Mouse (Mus musculus): ENCODE results near the gene Gm9945. TPM values are rescaled to one million over a fixed set of nuclear protein-coding genes. Genes with fewer than 3 reads are reported as not detected.
A peak's percentile ranks its signal among the peaks of the same experiment; 100 is the strongest.

Gene Gm9945
- total and polyA plus RNA-seq, 3 experiments, result not detected

DNA sequence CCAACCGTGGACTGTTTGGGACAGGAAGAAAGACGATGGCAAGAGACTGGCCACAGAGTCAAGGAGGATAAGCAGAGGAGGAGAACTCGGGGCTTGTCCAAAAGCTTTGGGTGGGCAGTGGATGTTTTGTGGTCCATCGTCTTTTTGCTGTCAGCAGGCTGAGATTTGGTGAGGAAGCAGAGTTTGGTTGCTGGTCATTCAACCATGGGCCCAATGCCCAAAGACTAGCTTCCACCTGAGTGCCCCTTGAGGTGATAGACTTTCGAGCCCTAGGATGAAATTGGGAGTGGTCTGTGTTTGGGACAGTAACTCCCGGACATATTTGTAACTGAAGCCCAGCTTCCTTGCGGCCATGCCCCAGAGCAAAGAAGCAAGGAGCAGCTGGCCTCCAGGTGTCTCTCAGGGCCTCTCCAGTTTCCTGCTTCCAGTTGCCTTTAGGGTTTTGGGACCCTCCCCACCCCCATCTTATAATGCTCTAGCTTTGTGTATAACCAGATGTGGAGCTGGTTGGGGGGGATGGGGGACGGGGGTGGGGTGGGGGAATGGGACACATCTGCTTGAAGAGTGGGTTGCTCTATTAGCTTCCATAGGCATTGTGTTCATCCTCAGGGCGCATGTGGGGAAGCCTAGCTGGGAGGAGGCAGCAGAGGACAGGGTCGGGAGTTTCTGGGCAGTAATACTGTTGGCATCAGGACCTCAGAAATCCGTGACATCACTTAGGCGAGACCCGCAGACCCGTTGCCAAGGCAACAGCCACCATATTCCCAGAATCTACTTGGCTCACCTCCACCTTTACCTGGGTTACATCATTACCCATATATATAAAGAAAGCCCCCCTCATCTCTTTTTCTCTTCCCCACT, 43.8 kb downstream of the Gm9945 start:
- Histone ChIP-seq H3K4me1 (ENCODE audit: control insufficient read depth in 1 of 2, insufficient read depth in 2 of 2) (peaks cover 8 to 31% of the 10 kb centered on the region in 2 experiments), H3K9ac (ENCODE audit: insufficient read depth, low read depth) (no peak overlapping the region), H3K79me2 (replicated peaks; ENCODE audit: control insufficient read depth, extremely low read depth, insufficient read depth, poor library complexity, severe bottlenecking) (no peaks in the 10 kb centered on the region), H3K4me2 (ENCODE audit: insufficient read depth, low read depth, poor library complexity, severe bottlenecking) (no peak overlapping the region), H3K27me3 (replicated peaks) (peaks cover 16% of the 10 kb centered on the region), H3K9me3 (replicated peaks; ENCODE audit: low read length) (no peaks in the 10 kb centered on the region), H3K4me3 (replicated peaks in 1 of 3; ENCODE audit: low read depth in 2 of 3, low read length in 2 of 3, poor library complexity in 1 of 3) (no peak overlapping the region), H3K36me3 (replicated peaks in 1 of 2; ENCODE audit: control insufficient read depth in 1 of 2, insufficient read depth in 1 of 2, low read length in 1 of 2) (no peaks in the 10 kb centered on the region), H3K27ac (ENCODE audit: insufficient read depth, low read depth) (no peak overlapping the region)
- dilution Hi-C loops (cut with MboI; ENCODE audit: extremely low pct_ligation_motif_present, extremely low pct_unique_long_range_greater_than_20kb, low sequenced_read_pairs), result no loop called here
- TF ChIP-seq CHD1 (IDR thresholded peaks at IDR 0.05; ENCODE audit: low read depth, low read length), result no peak
- no peak for TF ChIP-seq ZMIZ1 (IDR thresholded peaks at IDR 0.05; ENCODE audit: low read depth, low read length)
- in situ Hi-C loops (cut with MboI; ENCODE audit: low pct_ligation_motif_present, low pct_unique_long_range_greater_than_20kb, low sequenced_read_pairs), result no loop called here
- DNase-seq (ENCODE audit: extremely low read depth), result no peak

DNA sequence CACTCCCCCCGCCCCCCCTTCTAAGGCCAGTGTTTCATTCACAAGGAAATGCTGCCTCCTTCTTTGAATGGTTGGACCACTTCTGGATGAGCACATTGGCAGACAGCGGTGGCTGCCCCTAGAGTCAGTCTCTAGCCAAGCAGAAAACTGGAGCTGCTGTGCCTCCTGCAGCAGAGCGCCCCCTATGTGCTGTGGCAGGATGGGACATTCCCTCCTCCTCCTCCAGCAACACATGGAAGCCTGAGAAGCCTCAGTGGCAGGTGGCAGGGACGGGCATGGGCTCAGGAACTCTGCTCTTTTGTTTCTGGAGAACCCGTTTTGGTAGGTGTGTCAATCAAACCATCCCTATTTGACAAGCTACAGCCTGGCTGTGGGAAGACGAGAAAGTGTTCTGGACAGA, 44.9 kb downstream of the Gm9945 start:
- peaks cover 0 to 2% of the 10 kb centered on the region in 2 experiments for H3K36me3 ChIP-seq (replicated peaks in 1 of 2; ENCODE audit: control insufficient read depth in 1 of 2, insufficient read depth in 1 of 2, low read length in 1 of 2)
- dilution Hi-C loops (cut with MboI; ENCODE audit: extremely low pct_ligation_motif_present, extremely low pct_unique_long_range_greater_than_20kb, low sequenced_read_pairs), result no loop called here
- in situ Hi-C loops (cut with MboI; ENCODE audit: low pct_ligation_motif_present, low pct_unique_long_range_greater_than_20kb, low sequenced_read_pairs), result loop anchor here (5.0 kb wide), 1 partner anchor 37 kb away; no protein-coding TSS in a partner anchor
- H3K79me2 ChIP-seq (replicated peaks; ENCODE audit: control insufficient read depth, extremely low read depth, insufficient read depth, poor library complexity, severe bottlenecking), result no peaks in the 10 kb centered on the region
- peaks cover 9% of the 10 kb centered on the region for H3K27me3 ChIP-seq (replicated peaks)
- H3K4me3 ChIP-seq (replicated peaks in 1 of 3; ENCODE audit: low read depth in 2 of 3, low read length in 2 of 3, poor library complexity in 1 of 3), result no peak overlapping the region
- TF ChIP-seq USF1 (IDR thresholded peaks at IDR 0.05; ENCODE audit: low read depth, low read length) (no peak), USF2 (conservative IDR thresholded peaks at IDR 0.05; ENCODE audit: low read depth, low read length) (no peak), RAD21 (IDR thresholded peaks at IDR 0.05; ENCODE audit: low read depth, low read length) (peak; percentile 49), HCFC1 (IDR thresholded peaks at IDR 0.05; ENCODE audit: low read depth, low read length) (no peak), POLR2AphosphoS2 (IDR thresholded peaks at IDR 0.05; ENCODE audit: low read depth, low read length) (no peak), RCOR1 (conservative IDR thresholded peaks at IDR 0.05; ENCODE audit: low read depth, low read length) (no peak), NRF1 (IDR thresholded peaks at IDR 0.05; ENCODE audit: low read depth, low read length) (no peak), BHLHE40 (IDR thresholded peaks at IDR 0.05; ENCODE audit: low read depth, low read length) (no peak), SIN3A (IDR thresholded peaks at IDR 0.05; ENCODE audit: low read length) (no peak), GABPA (IDR thresholded peaks at IDR 0.05; ENCODE audit: insufficient replicate concordance, low read depth, low read length) (no peak), CHD2 (IDR thresholded peaks at IDR 0.05; ENCODE audit: low read length) (no peak), UBTF (IDR thresholded peaks at IDR 0.05; ENCODE audit: low read depth, low read length) (no peak), MXI1 (IDR thresholded peaks at IDR 0.05; ENCODE audit: low read depth, low read length) (no peak), JUND (conservative IDR thresholded peaks at IDR 0.05; ENCODE audit: low read depth, low read length) (no peak), CTCF (conservative IDR thresholded peaks at IDR 0.05 in 1 of 2, IDR thresholded peaks at IDR 0.05 in 1 of 2; ENCODE audit: low read depth in 2 of 2, low read length in 2 of 2) (peak; percentile 83 to 86; a peak in 3 of 4 replicates), CHD1 (IDR thresholded peaks at IDR 0.05; ENCODE audit: low read depth, low read length) (no peak), MAFK (IDR thresholded peaks at IDR 0.05; ENCODE audit: insufficient replicate concordance, low read length) (no peak), MYC (IDR thresholded peaks at IDR 0.05; ENCODE audit: low read depth, low read length) (no peak), EP300 (IDR thresholded peaks at IDR 0.05; ENCODE audit: low read length) (no peak), ZNF384 (IDR thresholded peaks at IDR 0.05; ENCODE audit: low read depth, low read length) (no peak), NELFE (IDR thresholded peaks at IDR 0.05; ENCODE audit: low read depth, low read length) (no peak), E2F4 (IDR thresholded peaks at IDR 0.05; ENCODE audit: insufficient replicate concordance, low read depth, low read length) (no peak), IRF4 (IDR thresholded peaks at IDR 0.05; ENCODE audit: low read depth, low read length) (no peak), SMC3 (IDR thresholded peaks at IDR 0.05; ENCODE audit: low read depth, low read length) (peak; percentile 42)
- no peak overlapping the region for H3K27ac ChIP-seq (ENCODE audit: insufficient read depth, low read depth)
- no peak overlapping the region for H3K9ac ChIP-seq (ENCODE audit: insufficient read depth, low read depth)
- peak; percentile 64 for DNase-seq (ENCODE audit: extremely low read depth)
- H3K4me1 ChIP-seq (ENCODE audit: control insufficient read depth in 1 of 2, insufficient read depth in 2 of 2), result peaks cover 4 to 25% of the 10 kb centered on the region in 2 experiments
- H3K9me3 ChIP-seq (replicated peaks; ENCODE audit: low read length), result no peaks in the 10 kb centered on the region
- no peak overlapping the region for H3K4me2 ChIP-seq (ENCODE audit: insufficient read depth, low read depth, poor library complexity, severe bottlenecking)

Data from CH12.LX (cell line).